23 mouse cellular contexts compared by ENCODE assay signal in genomic region chr17:56136558-56136957, GRCm38 (mm10). TPM values are rescaled to one million over a fixed set of nuclear protein-coding genes. Genes with fewer than 3 reads are reported as not detected.
"Had no signal": no experiment of that assay in that cellular context is flagged by ENCODE, and none has a peak within 500 bp of the region (broad histone marks: within the 10 kb centered on the region; RNA-seq: fewer than 3 reads in every experiment).

No protein-coding gene starts in this region.

- H3K9ac ChIP-seq: limb, embryonic 13.5 days; liver, embryonic 13.5 days; lung, embryonic 14.5 days had no signal

- H3K4me2 ChIP-seq: limb, embryonic 13.5 days; liver, embryonic 13.5 days; lung, embryonic 14.5 days; midbrain, embryonic 11.5 days had no signal

- H3K27ac ChIP-seq: kidney, postnatal 0 days; layer of hippocampus, adult 2 months; limb, embryonic 13.5 days; stomach, postnatal 0 days had no signal

- H3K4me3 ChIP-seq: layer of hippocampus, adult 2 months; limb, embryonic 10.5 days; limb, embryonic 13.5 days; liver, embryonic 13.5 days had no signal

- DNase-seq: kidney, adult 9 months; layer of hippocampus, adult 9-11 months; liver; liver, embryonic 13.5 days; lung, embryonic 14.5 days; lung, postnatal 10 days; lung, postnatal 36 days; midbrain, embryonic 14.5 days; right cerebral cortex, adult 18-20 months; right cerebral cortex, postnatal 14 days; right cerebral cortex, postnatal 4 days; thymus, adult 2 months; thymus, postnatal 14 days had no signal

- H3K36me3 ChIP-seq: limb, embryonic 10.5 days; limb, embryonic 13.5 days; liver, embryonic 13.5 days had no signal

- H3K9me3 ChIP-seq: limb, embryonic 10.5 days; limb, embryonic 13.5 days; liver, embryonic 13.5 days had no signal

RNA-seq across cellular contexts. Expression of gene Lrg1, which starts 14.8 kb away (rescaled TPM):
- polyA plus RNA-seq: midbrain, embryonic 11.5 days; neural tube, embryonic 11.5 days; stomach, embryonic 14.5 days had no signal

RNA-seq across cellular contexts. Expression of gene Plin5, which starts 19.2 kb away (rescaled TPM):
- total RNA-seq: megakaryocyte progenitor cell, adult 5-6 weeks; megakaryocyte-erythroid progenitor cell, adult 5-6 weeks had no signal
- polyA plus RNA-seq: limb, embryonic 13.5 days had no signal

RNA-seq across cellular contexts. Expression of gene Plin4, which starts 27.0 kb away (rescaled TPM):
- total RNA-seq: megakaryocyte progenitor cell, adult 5-6 weeks; megakaryocyte-erythroid progenitor cell, adult 5-6 weeks had no signal
- polyA plus RNA-seq: liver, embryonic 13.5 days had no signal
